8 mouse cellular contexts compared by ENCODE assay signal in the genomic region with DNA sequence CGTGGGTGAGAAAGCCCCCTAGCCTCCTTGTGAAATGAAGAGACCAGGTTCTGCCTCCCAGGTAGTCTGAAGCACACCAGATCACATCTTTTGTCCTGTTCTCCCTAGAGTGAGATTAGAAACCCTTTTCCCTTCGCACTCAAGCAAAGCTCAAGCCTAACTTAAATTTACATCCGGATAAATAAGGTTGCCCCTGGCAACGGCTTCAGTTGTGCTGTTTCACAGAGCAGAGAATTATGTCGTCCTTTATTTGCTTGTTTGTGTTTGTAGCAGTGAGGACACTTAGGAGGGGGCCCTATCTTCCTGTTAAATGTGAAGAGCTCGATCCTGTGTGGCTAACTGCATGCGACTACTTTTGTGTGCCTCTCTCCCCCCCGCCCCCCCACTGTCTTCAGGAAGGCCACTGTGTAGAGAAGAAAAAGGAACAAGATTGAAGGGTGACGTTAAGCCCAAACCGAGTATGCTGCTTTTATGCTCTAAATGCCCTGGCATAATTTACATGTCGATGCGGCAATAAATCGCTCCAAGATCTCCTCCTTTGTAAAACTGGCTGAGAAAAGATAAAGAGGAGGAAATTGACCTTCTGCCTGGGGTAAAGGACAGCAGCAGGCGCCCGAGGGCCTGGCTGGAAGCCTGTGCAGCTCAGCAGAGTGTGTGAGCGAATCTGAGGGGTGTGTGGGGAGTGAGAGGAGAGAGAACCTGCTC.
DNase-seq lines count a peak whose midpoint lies in the region; ATAC-seq and TF ChIP-seq lines count a peak whose summit lies in the region.

No protein-coding gene starts in this region.

- H3K9ac ChIP-seq in forebrain, postnatal 0 days: peak overlapping the region; percentile 25; the same call in 1 of the 2 replicates

- peaks cover 17% of the 10 kb centered on the region for H3K4me1 ChIP-seq in forebrain, postnatal 0 days (ENCODE audit: insufficient read depth)

- peak overlapping the region; percentile 13 for H3K4me2 ChIP-seq in forebrain, postnatal 0 days (ENCODE audit: low read depth)

- H3K9me3 ChIP-seq in forebrain, postnatal 0 days (ENCODE audit: low read length): no peaks in the 10 kb centered on the region

- TF ChIP-seq CTCF in gastrocnemius, adult 2 months (IDR thresholded peaks at IDR 0.05): no peak
- no peak for TF ChIP-seq CTCF in forebrain, postnatal 0 days (IDR thresholded peaks at IDR 0.05; ENCODE audit: low read depth)

- no peak overlapping the region for H3K27ac ChIP-seq in gastrocnemius, adult 2 months
- H3K27ac ChIP-seq in forebrain, postnatal 0 days (ENCODE audit: low read depth, low read length): peak overlapping the region; percentile 21

- no peaks in the 10 kb centered on the region for H3K27me3 ChIP-seq in forebrain, postnatal 0 days (ENCODE audit: insufficient read depth, low read length)

- WGBS in forebrain, postnatal 0 days: 5% methylated on average over 16 of the region's 16 CpGs

- peak; percentile 35 for DNase-seq in gastrocnemius, adult 2 months
- no peak for DNase-seq in gastrocnemius, postnatal 36 days
- peak; percentile 70 for DNase-seq in cerebellum, adult 11-12 months
- DNase-seq in forebrain, postnatal 0 days: peak; percentile 75
- peak; percentile 30 to 55 for DNase-seq in kidney, postnatal 25 days
- DNase-seq in telencephalon, adult 2 months (ENCODE audit: low read depth, low spot score): peak; percentile 22
- no peak for DNase-seq in urinary bladder, postnatal 25 days (ENCODE audit: low spot score)

- no peak overlapping the region for H3K4me3 ChIP-seq in gastrocnemius, adult 2 months
- H3K4me3 ChIP-seq in forebrain, postnatal 0 days (ENCODE audit: low read depth, low read length): no peak overlapping the region

- ATAC-seq in forebrain, postnatal 0 days: peak; percentile 77
- ATAC-seq in erythroid progenitor cell, adult 5-6 weeks (replicated peaks; ENCODE audit: low FRiP score, poor library complexity, severe bottlenecking): no peak

- no peaks in the 10 kb centered on the region for H3K36me3 ChIP-seq in forebrain, postnatal 0 days (ENCODE audit: insufficient read depth)

- intact Hi-C loops in gastrocnemius, adult 2 months (cut with DNase I): no loop called here
- intact Hi-C loops in gastrocnemius, postnatal 36 days (cut with DNase I): no loop called here

Comparison
In these comparisons a context has a peak if more than half of its experiments do, and no peak if none do; other contexts are left out.
1. DNase-seq: peak in gastrocnemius, adult 2 months (single experiment), cerebellum, adult 11-12 months (single experiment), forebrain, postnatal 0 days (single experiment), kidney, postnatal 25 days (2 of 2) and telencephalon, adult 2 months (single experiment); none in gastrocnemius, postnatal 36 days (0 of 2) and urinary bladder, postnatal 25 days (single experiment).